Mouse (Mus musculus) myocyte (in vitro differentiated cells): ENCODE measurements around the gene Srgap3.

Source experiments
- CEBPB ChIP-seq: IDR thresholded peaks from 2 replicates; pipeline ENCODE4 v1.6.1; 2011; ENCODE audit warnings: mild to moderate bottlenecking, moderate library complexity; ENCODE audit not compliant: poor library complexity, insufficient read depth, severe bottlenecking
- MAX ChIP-seq: IDR thresholded peaks from one replicate; pipeline ENCODE4 v1.6.1; 2011; ENCODE audit warnings: low read depth, mild to moderate bottlenecking, control low read depth
- POLR2A ChIP-seq: IDR thresholded peaks from one replicate; pipeline ENCODE4 v1.6.1; 2011; ENCODE audit warnings: low read depth, mild to moderate bottlenecking, control low read depth, moderate library complexity; ENCODE audit not compliant: insufficient read length
- POLR2AphosphoS2 ChIP-seq: IDR thresholded peaks from one replicate; pipeline ENCODE4 v1.6.1; 2011; ENCODE audit warnings: low read depth, control low read depth; ENCODE audit not compliant: insufficient read length
- TCF12 ChIP-seq: IDR thresholded peaks from one replicate; pipeline ENCODE4 v1.6.1; 2011; ENCODE audit warnings: mild to moderate bottlenecking, control low read depth; ENCODE audit not compliant: poor library complexity, insufficient read depth, severe bottlenecking

DNA sequence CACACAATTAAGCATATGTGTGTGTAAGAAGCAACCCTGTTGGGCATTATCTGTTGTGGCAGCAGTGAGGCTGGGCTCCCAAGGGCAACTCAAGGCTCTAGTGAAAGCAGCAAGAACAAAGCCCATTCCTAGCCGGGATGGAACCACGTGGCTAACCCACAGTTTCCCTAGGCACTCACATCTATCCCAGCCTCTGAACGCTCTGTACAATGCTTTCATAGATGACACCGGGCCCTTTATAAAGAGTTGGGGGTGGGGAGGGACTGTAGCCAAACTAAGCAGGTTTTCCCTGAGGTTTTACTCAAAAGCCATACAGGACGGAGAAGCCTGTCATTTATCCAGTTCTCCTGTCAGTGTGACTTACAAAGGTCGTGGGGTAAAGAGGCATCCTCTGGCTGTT, 90.0 kb downstream of the Srgap3 start:
- TF ChIP-seq TCF12 = no peak
- TF ChIP-seq POLR2A = no peak
- no peak for TF ChIP-seq CEBPB
- no peak for TF ChIP-seq MAX
- TF ChIP-seq POLR2AphosphoS2 = no peak
